Mouse (Mus musculus) MEL (cell line): ENCODE results near the gene Hoxb1. TPM values are rescaled to one million over a fixed set of nuclear protein-coding genes. Genes with fewer than 3 reads are reported as not detected.

Experiments used
- DNase-seq: peaks from one replicate; pipeline ENCODE4 v3.0.0; 2011; ENCODE audit warnings: low read depth, low spot score
- H3K27ac ChIP-seq: 2 replicates; pipeline ENCODE4 v1.5.1; 2012; ENCODE audit warnings: low read depth, mild to moderate bottlenecking, control low read depth, low read length, moderate library complexity; ENCODE audit not compliant: control insufficient read depth
- H3K27me3 ChIP-seq, 2 experiments: fragments of 150-350 bp in 1 of 2; sonication (generic) in 1 of 2; 2 replicates each; pipeline ENCODE4 v1.6.1; 2012; ENCODE audit warnings: low read length in 2 of 2, mild to moderate bottlenecking in 2 of 2, improper control_type of control experiment in 1 of 2, moderate library complexity in 1 of 2; ENCODE audit not compliant: insufficient read depth in 2 of 2, control insufficient read depth in 1 of 2
- H3K36me3 ChIP-seq, 2 experiments: 2 replicates each; pipeline ENCODE4 v1.6.1; 2012 to 2014; ENCODE audit warnings: low read length in 2 of 2, improper control_type of control experiment in 1 of 2, inconsistent platforms in 1 of 2, mild to moderate bottlenecking in 1 of 2; ENCODE audit not compliant: insufficient read depth in 2 of 2, control insufficient read depth in 1 of 2
- H3K4me1 ChIP-seq, 2 experiments: fragments of 150-350 bp in 1 of 2; sonication (generic) in 1 of 2; 2 replicates each; pipeline ENCODE4 v1.6.1; 2012; ENCODE audit warnings: low read length in 2 of 2, improper control_type of control experiment in 1 of 2, mild to moderate bottlenecking in 1 of 2; ENCODE audit not compliant: insufficient read depth in 2 of 2, control insufficient read depth in 1 of 2
- H3K4me3 ChIP-seq, 2 experiments: fragments of 150-350 bp in 1 of 2; sonication (generic) in 1 of 2; 2 replicates each; pipeline ENCODE4 v1.5.1; 2012; ENCODE audit warnings: low read depth in 2 of 2, low read length in 2 of 2, mild to moderate bottlenecking in 2 of 2, moderate library complexity in 2 of 2, control low read depth in 1 of 2, improper control_type of control experiment in 1 of 2; ENCODE audit not compliant: control insufficient read depth in 1 of 2, insufficient read depth in 1 of 2
- H3K79me2 ChIP-seq: 2 replicates; pipeline ENCODE4 v1.6.1; 2012; ENCODE audit warnings: mild to moderate bottlenecking, low read length, moderate library complexity; ENCODE audit not compliant: control insufficient read depth, poor library complexity, insufficient read depth
- H3K9ac ChIP-seq: 2 replicates; pipeline ENCODE4 v1.6.1; 2012; ENCODE audit warnings: low read depth, mild to moderate bottlenecking, control low read depth, low read length, moderate library complexity; ENCODE audit not compliant: control insufficient read depth, poor library complexity, severe bottlenecking
- H3K9me3 ChIP-seq: fragments of 150-350 bp; sonication (generic); replicated peaks from 2 replicates; pipeline ENCODE4 v1.6.1; 2012; ENCODE audit warnings: mild to moderate bottlenecking, low read length, improper control_type of control experiment, moderate library complexity; ENCODE audit not compliant: insufficient read depth
- BHLHE40 ChIP-seq: IDR thresholded peaks from 2 replicates; pipeline ENCODE4 v1.6.1; 2012; ENCODE audit warnings: low read depth, mild to moderate bottlenecking, inconsistent platforms, low read length, improper control_type of control experiment, borderline replicate concordance
- CHD2 ChIP-seq: IDR thresholded peaks from 2 replicates; pipeline ENCODE4 v1.6.1; 2011; ENCODE audit warnings: low read length, improper control_type of control experiment
- E2F4 ChIP-seq: IDR thresholded peaks from 2 replicates; pipeline ENCODE4 v1.6.1; 2011; ENCODE audit warnings: low read depth, low read length, improper control_type of control experiment, borderline replicate concordance
- GABPA ChIP-seq: IDR thresholded peaks from 2 replicates; pipeline ENCODE4 v1.6.1; 2012; ENCODE audit warnings: low read depth, mild to moderate bottlenecking, inconsistent platforms, low read length, improper control_type of control experiment, moderate library complexity
- MAZ ChIP-seq: IDR thresholded peaks from 2 replicates; pipeline ENCODE4 v1.6.1; 2012; ENCODE audit warnings: low read depth, mild to moderate bottlenecking, inconsistent platforms, low read length, improper control_type of control experiment
- MEF2A ChIP-seq: IDR thresholded peaks from 2 replicates; pipeline ENCODE4 v1.6.1; 2014; ENCODE audit warnings: low read depth, mild to moderate bottlenecking, inconsistent platforms, low read length, improper control_type of control experiment; ENCODE audit not compliant: poor library complexity, insufficient replicate concordance, severe bottlenecking; ENCODE audit errors: extremely low read depth
- MYB ChIP-seq: IDR thresholded peaks from 2 replicates; pipeline ENCODE4 v1.6.1; 2011; ENCODE audit warnings: mild to moderate bottlenecking, low read depth, low read length, improper control_type of control experiment
- MYC ChIP-seq: IDR thresholded peaks from 2 replicates; pipeline ENCODE4 v1.6.1; 2011; ENCODE audit warnings: low read depth, mild to moderate bottlenecking, low read length, improper control_type of control experiment, moderate library complexity
- NELFE ChIP-seq: IDR thresholded peaks from 2 replicates; pipeline ENCODE4 v1.6.1; 2011; ENCODE audit warnings: low read depth, low read length, improper control_type of control experiment
- NRF1 ChIP-seq: IDR thresholded peaks from 2 replicates; pipeline ENCODE4 v1.6.1; 2014; ENCODE audit warnings: low read depth, mild to moderate bottlenecking, inconsistent platforms, low read length, improper control_type of control experiment, moderate library complexity; ENCODE audit not compliant: poor library complexity, insufficient read depth, severe bottlenecking
- POLR2AphosphoS2 ChIP-seq: IDR thresholded peaks from 2 replicates; pipeline ENCODE4 v1.6.1; 2011; ENCODE audit warnings: low read length, improper control_type of control experiment
- POLR2AphosphoS5 ChIP-seq: IDR thresholded peaks from 2 replicates; pipeline ENCODE4 v1.6.1; 2012; ENCODE audit warnings: low read depth, borderline replicate concordance, mild to moderate bottlenecking, inconsistent platforms, low read length, moderate library complexity, mixed read lengths
- SMC3 ChIP-seq: IDR thresholded peaks from 2 replicates; pipeline ENCODE4 v1.6.1; 2011; ENCODE audit warnings: low read depth, low read length, improper control_type of control experiment
- TBP ChIP-seq: IDR thresholded peaks from 2 replicates; pipeline ENCODE4 v1.8.0; 2011; ENCODE audit warnings: low read depth, low read length, improper control_type of control experiment
- TCF12 ChIP-seq: IDR thresholded peaks from 2 replicates; pipeline ENCODE4 v1.6.1; 2014; ENCODE audit warnings: low read depth, mild to moderate bottlenecking, inconsistent platforms, low read length, improper control_type of control experiment, moderate library complexity
- USF1 ChIP-seq: IDR thresholded peaks from 2 replicates; pipeline ENCODE4 v1.6.1; 2014; ENCODE audit warnings: low read depth, mild to moderate bottlenecking, inconsistent platforms, low read length, improper control_type of control experiment, moderate library complexity
- polyA plus RNA-seq, 2 experiments: library from polyadenylated mRNA; stranded (reverse) in 1 of 2; unstranded in 1 of 2; fragments of >175 nt in 1 of 2; fragments of >200 nt in 1 of 2; gene quantifications; 2 replicates each; pipeline versions ENCODE4 v1.2.1 to v1.2.4; 2012; ENCODE audit warnings: low replicate concordance in 2 of 2, low read depth in 1 of 2; ENCODE audit not compliant: insufficient read length in 2 of 2, insufficient read depth in 1 of 2, missing spikeins in 1 of 2
- total RNA-seq: library from RNA; depleted of rRNA; stranded (reverse); fragments of 300-350 nt; gene quantifications from 2 replicates; pipeline ENCODE4 v1.2.3, GENCODE M21; 2012

The Hoxb1 gene
- total and polyA plus RNA-seq, 3 experiments, result not detected

- no peaks in the 10 kb centered on the region for H3K4me1 ChIP-seq
- no peaks in the 10 kb centered on the region for H3K36me3 ChIP-seq
- H3K27ac ChIP-seq, result no peak overlapping the region
- H3K27me3 ChIP-seq, result peaks cover 3 to 8% of the 10 kb centered on the region in 2 experiments; a peak in 2 of 4 replicates
- H3K4me3 ChIP-seq, result no peak overlapping the region
- H3K9me3 ChIP-seq, result no peaks in the 10 kb centered on the region
- DNase-seq, result peak; percentile 28
- no peaks in the 10 kb centered on the region for H3K79me2 ChIP-seq
- TF ChIP-seq TBP, result no peak
- no peak for TF ChIP-seq MYB
- no peak for TF ChIP-seq SMC3
- no peak for TF ChIP-seq BHLHE40
- no peak for TF ChIP-seq CHD2
- TF ChIP-seq POLR2AphosphoS5, result no peak
- no peak for TF ChIP-seq MAZ
- TF ChIP-seq NELFE, result no peak
- no peak overlapping the region for H3K9ac ChIP-seq
Measured at GRCm38 (mm10) chr11:96399923-96400322, 34.4 kb downstream of the Hoxb1 start.

GRCm38 (mm10) chr11:96404016-96404604, 38.6 kb downstream of the Hoxb1 start:
- Histone ChIP-seq H3K36me3 (no peaks in the 10 kb centered on the region), H3K4me1 (no peaks in the 10 kb centered on the region), H3K27me3 (peaks cover 3 to 8% of the 10 kb centered on the region in 2 experiments; a peak in 2 of 4 replicates), H3K9ac (no peak overlapping the region), H3K9me3 (no peaks in the 10 kb centered on the region), H3K4me3 (no peak overlapping the region), H3K27ac (no peak overlapping the region), H3K79me2 (no peaks in the 10 kb centered on the region)
- TF ChIP-seq GABPA, result no peak
- no peak for TF ChIP-seq USF1
- no peak for TF ChIP-seq POLR2AphosphoS2
- TF ChIP-seq TCF12, result no peak
- no peak for TF ChIP-seq SMC3
- TF ChIP-seq MAZ, result no peak
- DNase-seq, result no peak

- TF ChIP-seq MEF2A (no peak), MYC (no peak), MAZ (no peak), NRF1 (no peak), E2F4 (no peak), BHLHE40 (no peak)
- Histone ChIP-seq H3K27ac (no peak overlapping the region), H3K9ac (no peak overlapping the region), H3K9me3 (no peaks in the 10 kb centered on the region), H3K36me3 (no peaks in the 10 kb centered on the region), H3K4me3 (no peak overlapping the region), H3K27me3 (peaks cover 3 to 9% of the 10 kb centered on the region in 2 experiments; a peak in 2 of 4 replicates), H3K79me2 (no peaks in the 10 kb centered on the region), H3K4me1 (no peaks in the 10 kb centered on the region)
- DNase-seq, result no peak
Measured at GRCm38 (mm10) chr11:96404831-96405230, 39.3 kb downstream of the Hoxb1 start.
